Mouse (Mus musculus): ENCODE results near the gene Plscr3.

- peak; percentile 44 for TF ChIP-seq CTCF (IDR thresholded peaks at IDR 0.05)
- TF ChIP-seq EP300 (IDR thresholded peaks at IDR 0.05): peak; percentile 58; the same call in 1 of the 2 replicates
Measured at GRCm38 (mm10) chr11:69876186-69876585, 30.0 kb downstream of the Plscr3 start.
